Mouse (Mus musculus): ENCODE data around the gene Pxk. TPM values are rescaled to one million over a fixed set of nuclear protein-coding genes. Genes with fewer than 3 reads are reported as not detected.
"Not testable (repeated sequence)": the region's sequence is repeated elsewhere in the genome, so short reads cannot be mapped to it uniquely, and the experiment has no call there.

Pxk gene
- total RNA-seq, 2 experiments from 2014 or later, result 3.0 to 14.7 TPM

DNA sequence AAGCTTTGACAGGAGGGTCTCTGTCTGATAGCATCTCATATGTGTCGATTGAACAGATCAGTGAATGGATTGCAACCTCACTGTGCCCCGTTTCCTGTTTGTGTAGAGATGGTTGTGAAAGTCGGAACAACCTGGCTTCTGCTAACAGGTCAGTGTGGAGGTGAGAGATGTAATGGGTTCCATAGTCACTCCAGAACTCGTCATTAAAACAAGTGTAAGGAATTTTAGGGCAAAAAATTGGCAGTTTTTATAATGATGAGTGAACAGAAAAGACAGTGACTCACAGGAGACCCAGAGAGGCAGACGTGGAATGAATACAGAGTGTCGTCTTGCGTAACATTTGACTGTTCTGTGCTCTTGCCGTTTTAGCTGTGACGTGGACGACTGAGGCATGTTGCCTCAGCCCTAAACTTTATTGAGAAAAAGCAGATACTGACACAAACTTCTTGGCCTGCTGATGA, 1.6 kb downstream of the Pxk start:
- ATAC-seq (replicated peaks; ENCODE audit: low FRiP score, poor library complexity, severe bottlenecking), result no peak

DNA sequence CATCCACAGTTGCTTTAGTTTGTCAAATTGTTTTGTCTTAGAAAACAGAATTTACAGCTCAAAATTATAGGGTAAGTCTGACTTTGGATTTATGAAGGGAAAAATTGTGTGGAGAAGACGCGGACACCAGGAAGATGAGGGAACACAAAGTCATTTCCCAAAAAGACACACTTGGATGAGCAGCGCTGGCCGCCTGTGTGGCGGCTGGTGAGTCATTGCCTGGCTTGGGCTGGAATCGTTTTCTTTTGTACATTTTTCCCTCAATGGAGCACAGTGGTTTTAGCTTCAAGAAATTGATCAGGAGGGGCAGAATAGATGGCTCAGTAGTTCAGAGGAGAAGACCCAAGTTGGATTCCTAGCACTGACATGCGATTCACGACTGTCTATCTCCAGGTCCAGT, 3.9 kb downstream of the Pxk start:
- ATAC-seq (replicated peaks; ENCODE audit: low FRiP score, poor library complexity, severe bottlenecking), result no peak

DNA sequence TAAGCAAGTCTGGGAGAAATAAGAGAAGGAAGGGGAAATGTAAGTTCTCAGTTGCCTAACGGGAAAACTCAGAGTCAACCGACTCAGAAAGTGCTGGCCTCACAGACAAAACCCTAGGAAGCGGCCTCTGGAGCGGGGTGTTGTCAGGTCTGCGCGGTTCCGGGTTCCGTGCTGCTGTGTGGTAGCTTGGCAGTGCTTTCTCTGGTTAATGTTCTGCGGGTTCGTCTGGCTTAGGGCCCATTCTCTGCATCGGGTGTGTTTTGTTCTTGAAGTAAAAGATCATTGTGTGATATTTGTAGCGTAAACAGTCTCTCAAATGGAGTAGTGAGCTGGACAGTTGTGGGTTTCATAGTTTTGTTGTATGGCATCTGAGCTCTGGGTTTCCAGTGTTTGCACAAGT, 4.7 kb downstream of the Pxk start:
- no peak for ATAC-seq (replicated peaks; ENCODE audit: low FRiP score, poor library complexity, severe bottlenecking)

DNA sequence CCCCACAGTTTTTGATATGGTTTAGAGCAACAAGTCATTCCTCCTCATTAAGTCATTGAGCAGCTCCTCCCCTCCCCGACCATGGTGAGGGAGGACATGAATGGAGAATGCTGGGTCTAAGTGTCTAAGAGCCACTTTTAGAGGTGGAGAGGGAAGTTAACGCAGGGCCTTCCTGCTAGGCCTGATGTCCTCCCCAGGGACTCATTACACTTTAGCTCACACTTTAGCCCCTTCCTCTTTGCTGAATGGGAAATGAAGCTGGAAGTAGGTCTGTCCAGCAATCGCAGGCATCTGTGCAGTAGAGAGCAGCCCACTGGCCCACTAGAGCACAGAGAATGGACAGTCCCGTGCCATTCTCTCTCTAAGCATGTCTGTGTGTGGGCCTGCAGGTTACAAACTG, 10.0 kb downstream of the Pxk start:
- no peak for ATAC-seq (replicated peaks; ENCODE audit: low FRiP score, poor library complexity, severe bottlenecking)

DNA sequence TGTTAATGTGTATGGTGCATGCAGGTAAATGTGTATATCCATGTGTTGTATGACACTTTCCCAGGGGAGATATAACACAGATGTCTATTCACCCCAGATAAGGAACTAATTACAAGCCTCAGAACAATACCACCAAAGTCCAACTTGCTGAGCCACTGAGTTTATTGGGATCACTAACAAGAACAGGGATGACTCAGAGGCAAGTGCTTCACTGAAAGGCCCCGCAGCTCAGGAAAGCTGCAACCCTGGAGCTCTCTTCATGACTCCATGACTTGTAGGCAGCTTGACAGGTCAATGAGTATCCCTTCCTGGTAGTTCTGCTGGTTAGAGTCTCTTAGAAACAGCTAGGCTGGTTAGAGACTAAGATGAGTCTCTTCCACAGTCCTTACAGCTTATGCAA, 11.0 kb downstream of the Pxk start:
- ATAC-seq (replicated peaks; ENCODE audit: low FRiP score, poor library complexity, severe bottlenecking), result no peak

DNA sequence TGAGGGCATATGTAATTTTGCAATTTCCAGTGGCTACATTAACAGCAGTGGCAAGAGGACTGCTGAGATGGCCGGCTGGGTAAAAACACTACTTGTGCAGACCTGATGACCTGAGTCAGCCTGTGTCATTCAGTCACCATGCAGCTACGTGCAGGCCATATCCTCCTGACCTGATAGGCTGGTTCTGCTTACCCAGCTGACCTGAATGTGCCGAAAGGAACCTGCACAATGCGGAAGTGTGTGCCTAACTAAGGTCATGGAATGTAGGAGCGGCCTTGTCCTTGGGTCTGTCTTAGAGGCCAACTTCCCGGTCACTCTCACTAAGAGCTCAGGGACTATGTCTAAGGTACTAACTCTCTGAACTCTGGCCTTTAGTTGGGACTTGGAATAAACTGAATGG, 13.5 kb downstream of the Pxk start:
- no peak for ATAC-seq (replicated peaks; ENCODE audit: low FRiP score, poor library complexity, severe bottlenecking)

DNA sequence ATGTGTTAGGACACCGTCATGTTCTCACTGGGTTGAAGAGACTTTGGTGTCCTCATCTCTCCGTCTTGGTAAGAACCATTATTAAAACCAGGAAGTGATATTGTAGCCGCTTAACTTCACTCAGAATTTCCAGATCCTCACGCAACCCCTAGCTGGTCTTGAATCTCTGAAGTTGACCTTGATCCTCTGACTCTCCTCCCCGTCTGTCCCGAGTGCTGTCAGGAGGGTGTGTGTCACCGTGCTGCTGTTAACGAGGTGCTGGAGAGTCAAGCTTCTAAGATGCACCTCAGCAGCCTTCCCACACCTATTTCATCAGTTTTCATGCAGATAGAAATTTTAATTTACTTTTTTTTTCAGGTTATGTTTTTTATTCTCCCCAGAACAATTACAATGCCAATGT, 14.0 kb downstream of the Pxk start:
- no peak for ATAC-seq (replicated peaks; ENCODE audit: low FRiP score, poor library complexity, severe bottlenecking)

DNA sequence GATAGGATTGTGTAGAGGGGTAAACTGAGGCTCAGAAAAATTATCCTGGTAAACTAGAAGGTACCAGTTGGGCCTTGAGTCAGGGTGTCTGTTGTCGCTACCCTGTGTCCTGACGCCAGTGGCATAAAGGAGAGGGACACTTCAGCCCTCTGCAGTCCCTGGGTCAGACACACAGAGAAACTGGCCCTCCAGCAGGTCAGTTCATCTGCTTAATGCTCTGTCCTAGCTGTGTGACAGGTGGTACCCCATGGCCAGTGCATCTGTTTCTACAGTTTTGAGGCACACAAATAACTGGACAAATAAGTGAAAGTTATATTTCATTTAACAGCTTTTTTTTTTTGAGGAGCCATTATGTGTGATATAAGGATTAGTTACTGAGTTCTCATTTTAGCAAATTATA, 15.6 kb downstream of the Pxk start:
- ATAC-seq (replicated peaks; ENCODE audit: low FRiP score, poor library complexity, severe bottlenecking), result no peak

DNA sequence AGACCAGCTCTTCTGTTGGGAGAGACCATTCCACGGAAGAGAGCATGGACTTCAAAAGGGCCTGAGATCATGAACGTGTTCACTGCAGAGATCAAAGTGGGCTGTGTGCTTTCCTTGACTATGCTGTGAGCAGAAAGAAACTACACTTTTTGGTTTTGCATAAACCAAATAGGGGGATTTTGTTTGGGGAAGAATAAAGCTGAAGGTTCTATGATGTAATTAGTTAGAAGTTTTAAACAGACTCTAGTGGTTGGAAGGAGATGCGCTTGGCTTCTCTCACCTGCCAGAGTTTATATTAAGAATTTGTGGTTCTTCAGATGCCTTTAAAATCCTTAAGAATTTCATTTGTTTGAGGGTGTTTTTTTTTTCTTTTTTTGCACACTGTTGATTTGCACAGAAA, 16.3 kb downstream of the Pxk start:
- no peak for ATAC-seq (replicated peaks; ENCODE audit: low FRiP score, poor library complexity, severe bottlenecking)

DNA sequence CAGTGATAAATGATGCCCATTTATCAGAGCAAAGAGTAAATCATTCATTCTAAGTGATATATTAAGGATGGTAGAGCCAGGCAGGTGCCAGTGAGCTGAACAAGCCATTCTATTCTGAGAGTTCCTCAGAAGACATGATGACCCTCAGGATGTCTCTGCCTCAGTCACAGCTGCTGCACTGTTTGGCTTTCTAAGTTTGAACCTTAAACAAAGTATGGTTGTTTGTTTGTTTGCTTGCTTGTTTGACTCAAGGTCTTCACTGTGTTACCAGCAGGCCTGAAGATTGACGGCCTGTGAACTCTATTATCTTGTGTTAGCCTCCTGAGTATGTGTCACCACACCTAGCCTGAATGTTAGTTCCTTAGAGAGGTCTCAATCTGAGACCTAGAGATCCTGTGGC, 16.7 kb downstream of the Pxk start:
- ATAC-seq (replicated peaks; ENCODE audit: low FRiP score, poor library complexity, severe bottlenecking), result no peak

DNA sequence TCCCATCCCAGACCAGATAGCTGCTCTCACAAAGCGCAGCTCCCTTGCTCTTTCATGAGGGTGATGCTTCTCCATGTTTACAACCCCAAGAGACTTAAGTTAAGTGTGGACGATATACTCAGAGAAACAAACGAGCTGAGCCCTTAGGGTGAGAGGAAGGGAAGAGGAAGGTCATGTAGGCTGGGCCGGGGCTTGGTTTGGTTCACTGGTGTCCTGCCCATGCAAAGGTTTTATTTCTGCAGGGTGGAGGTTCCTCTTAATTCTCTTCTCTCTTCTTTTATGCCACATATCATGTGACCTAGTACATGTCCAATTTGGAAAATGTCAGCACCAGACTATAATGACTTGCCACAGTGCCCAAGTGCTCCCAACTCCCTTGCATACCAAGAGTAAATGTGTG, 17.8 kb downstream of the Pxk start:
- no peak for ATAC-seq (replicated peaks; ENCODE audit: low FRiP score, poor library complexity, severe bottlenecking)

DNA sequence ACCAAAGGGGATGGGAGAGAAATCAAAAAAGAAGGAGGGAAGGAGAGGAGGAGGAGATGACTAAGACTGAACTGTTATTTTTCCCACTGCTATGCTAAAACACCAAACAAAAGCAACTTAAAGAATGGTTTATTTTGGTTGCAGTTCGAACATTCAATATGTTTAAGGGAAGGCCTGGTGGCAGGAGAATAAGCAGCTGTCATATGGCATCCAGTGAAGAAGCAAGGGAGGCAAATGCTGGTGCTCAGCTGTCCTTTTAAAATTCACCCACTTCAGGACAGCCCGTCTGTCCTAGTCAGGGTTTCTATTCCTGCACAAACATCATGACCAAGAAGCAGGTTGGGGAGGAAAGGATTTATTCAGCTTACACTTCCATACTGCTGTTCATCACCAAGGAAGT, 19.4 kb downstream of the Pxk start:
- no peak for ATAC-seq (replicated peaks; ENCODE audit: low FRiP score, poor library complexity, severe bottlenecking)

DNA sequence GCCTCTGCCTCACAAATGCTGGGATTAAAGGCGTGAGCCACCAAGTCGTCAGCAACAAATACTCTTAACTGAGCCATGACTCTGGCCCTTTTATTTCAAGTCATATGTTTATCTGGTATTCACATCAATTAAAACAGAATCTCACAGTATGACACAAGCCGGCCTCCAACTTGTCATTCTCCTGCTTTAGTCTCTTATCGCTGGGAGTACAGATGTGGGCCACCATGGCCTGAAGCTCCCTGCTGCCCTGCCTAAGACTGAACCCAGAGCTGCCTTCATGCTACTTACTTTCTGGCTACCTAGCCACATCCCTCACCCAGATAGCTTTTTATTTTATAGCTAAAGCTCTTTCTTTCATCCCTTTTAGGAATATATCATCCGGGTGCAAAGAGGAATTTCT, 21.4 kb downstream of the Pxk start:
- ATAC-seq (replicated peaks; ENCODE audit: low FRiP score, poor library complexity, severe bottlenecking), result no peak

DNA sequence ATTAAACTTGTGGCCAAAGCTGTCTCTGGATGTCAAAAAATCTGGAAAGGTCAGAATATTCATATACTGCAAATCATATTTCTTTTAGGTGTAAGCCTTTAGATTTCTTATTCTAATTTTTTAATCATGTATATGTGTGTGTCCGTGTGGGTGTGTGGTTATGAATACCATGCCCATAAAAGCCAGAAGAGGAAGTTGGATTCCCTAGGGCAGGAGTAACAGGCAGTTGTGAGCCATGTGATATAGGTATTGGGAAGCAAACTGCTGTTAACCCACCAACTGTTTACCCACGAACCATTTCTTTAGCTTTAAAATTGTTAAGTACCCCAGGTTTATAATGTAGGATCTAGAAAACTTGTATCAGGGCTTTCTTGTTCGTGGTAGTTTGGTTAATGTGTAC, 21.9 kb downstream of the Pxk start:
- no peak for ATAC-seq (replicated peaks; ENCODE audit: low FRiP score, poor library complexity, severe bottlenecking)

DNA sequence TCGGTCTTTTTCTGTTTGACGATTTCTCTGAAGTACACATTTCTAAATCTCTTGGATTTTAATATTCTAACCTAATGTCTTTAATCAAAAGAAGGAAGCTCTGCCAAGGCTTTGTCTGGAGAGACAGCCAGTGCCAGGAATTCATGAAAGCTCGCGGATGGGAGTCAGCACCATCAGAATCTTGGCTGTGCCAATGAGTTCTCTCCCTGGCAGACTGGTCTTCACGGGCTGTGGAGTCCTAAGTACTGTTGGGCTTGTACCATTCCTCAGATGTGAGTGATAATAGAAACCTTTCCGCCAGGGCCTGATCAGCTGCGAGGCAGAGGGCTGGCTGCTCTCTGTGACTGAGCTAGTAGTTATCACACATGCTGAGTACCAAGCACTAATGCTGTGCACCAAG, 25.1 kb downstream of the Pxk start:
- no peak for ATAC-seq (replicated peaks; ENCODE audit: low FRiP score, poor library complexity, severe bottlenecking)

DNA sequence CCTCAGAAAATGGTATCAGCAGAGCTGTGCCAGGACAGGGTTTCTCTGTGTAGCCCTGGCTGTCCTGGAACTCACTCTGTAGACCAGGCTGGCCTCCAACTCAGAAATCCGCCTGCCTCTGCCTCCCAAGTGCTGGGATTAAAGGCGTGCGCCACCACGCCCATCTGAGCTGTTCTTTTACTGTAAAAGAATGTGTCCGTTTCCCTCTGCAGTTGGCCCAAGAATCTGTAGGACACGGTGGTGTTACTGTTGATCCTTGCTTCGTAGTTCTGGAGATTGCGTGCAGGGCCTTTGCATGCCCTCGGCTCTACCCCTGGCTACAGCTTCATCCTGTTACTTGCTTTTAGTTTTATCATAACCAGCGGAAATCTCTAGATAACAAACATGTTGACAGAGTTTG, 25.6 kb downstream of the Pxk start:
- not testable (repeated sequence) for ATAC-seq (replicated peaks; ENCODE audit: low FRiP score, poor library complexity, severe bottlenecking)

DNA sequence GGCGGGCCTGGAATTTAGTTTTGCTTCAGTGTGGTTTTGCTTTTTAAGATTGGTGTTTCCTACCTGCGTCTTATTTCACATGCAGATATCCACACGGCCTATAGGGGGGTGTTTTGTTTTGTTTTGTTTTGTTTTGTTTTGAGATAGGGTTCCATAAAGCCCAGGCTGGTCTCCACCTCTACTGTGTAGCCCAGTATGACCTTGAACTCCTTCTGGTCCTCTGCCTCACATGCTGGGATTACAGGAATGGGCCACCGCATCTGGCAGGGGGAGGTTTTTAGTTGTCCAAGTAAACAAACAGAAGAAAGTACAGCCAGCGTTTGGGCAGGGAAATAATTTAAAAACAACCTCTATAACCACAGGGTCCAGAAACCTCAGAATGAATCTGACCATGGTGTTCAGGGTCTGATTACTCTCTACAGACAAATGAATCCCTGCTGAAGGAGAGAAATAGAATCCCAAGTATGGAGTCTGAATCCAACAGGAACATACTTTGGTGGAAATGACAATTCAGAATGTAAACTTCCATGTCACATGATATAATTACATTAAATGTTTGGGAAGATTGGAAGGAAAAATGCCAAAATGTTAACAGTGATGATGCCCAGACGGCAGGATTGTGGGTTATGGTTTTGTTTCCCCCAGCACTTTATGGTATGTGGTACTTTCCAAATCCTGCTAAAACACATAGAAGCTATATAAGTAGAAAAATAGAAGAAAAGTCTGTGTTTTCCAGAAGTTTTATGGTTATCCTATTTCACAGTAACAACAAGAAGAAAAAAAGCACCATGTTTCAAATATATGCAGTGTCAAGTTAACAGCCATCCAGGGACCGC, 26.3 kb downstream of the Pxk start:
- ATAC-seq (replicated peaks; ENCODE audit: low FRiP score, poor library complexity, severe bottlenecking), result no peak

DNA sequence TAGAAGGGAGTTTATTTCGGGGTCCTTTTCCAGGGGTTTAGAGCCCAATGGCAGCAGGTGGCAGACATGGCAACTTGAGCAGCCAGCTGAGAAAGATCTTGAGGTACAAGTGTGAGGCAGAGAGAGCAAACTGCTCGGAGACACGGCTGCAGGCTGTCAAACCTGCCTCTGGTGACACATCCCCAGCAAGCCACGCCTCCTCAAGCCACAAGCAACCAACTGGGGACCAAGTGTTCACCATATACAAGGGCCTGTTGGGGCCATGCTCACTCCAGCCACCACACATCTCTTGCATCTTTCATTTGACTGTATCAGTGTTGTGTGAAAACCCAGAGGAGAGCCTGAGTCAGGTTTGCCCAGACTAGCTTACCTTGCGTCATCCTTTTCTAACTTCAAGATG, 30.0 kb downstream of the Pxk start:
- ATAC-seq (replicated peaks; ENCODE audit: low FRiP score, poor library complexity, severe bottlenecking), result no peak

DNA sequence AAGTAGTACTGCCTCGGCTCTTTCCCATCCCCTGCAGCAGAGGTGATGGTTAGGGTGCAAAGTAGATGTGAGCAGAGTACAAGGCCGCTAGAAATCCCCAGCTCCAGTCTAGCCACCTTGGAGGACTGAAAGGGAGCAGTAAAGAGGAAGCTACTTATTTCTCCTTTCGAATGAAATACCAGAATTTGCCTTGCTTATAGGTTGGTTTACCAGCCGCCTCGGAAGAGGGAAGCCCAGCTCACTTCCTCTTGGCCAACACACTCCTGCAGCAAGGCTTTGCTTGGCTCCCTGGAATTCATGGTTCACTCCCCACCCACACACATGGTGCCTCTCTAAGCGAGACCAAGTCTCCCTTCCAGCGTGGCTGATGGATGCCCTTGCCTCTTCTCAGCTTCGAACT, 34.8 kb downstream of the Pxk start:
- ATAC-seq (replicated peaks; ENCODE audit: low FRiP score, poor library complexity, severe bottlenecking), result no peak

DNA sequence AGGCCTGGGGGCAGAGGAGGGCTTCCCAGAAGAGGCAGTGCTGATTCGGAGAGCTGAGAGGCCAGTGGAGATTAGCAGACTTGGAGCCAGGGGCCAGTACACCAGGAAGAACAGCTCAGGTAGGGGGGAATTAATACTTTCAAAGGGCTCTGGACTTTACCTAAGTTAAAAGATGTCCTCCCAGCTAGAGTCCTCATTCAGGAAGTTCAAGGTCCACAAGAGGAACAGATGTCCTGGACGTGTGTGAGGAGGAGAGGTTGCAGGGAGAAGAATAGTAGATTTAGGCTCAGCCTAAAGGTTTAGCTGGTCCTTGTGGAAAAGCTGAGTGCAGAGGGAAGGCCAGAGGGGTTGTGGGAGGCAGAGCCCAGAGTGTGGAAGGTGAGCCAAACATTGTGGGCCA, 36.2 kb downstream of the Pxk start:
- ATAC-seq (replicated peaks; ENCODE audit: low FRiP score, poor library complexity, severe bottlenecking), result no peak

DNA sequence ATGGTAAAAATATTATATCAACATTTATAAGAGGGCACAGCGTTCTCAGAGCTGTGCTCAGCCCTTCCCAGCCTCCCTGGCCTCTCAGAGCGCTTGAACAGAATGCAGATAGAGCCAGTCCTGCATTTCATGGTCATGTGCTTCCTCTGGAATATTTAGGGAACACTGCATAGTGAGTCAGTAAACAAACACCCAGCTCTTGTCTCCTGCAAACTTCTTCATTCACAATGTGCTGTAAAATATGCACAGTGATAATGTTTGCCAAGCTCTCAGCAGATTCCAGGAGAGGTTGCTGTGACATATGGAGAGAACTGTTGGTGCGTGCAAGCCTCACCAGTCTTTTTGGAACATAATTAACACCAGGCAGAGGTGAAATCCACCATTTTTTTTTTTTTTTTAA, 37.1 kb downstream of the Pxk start:
- no peak for ATAC-seq (replicated peaks; ENCODE audit: low FRiP score, poor library complexity, severe bottlenecking)

All from erythroid progenitor cell, adult 5-6 weeks (primary cell).